Mouse (Mus musculus) MEL (cell line): ENCODE data around the gene Gm3250. TPM values are rescaled to one million over a fixed set of nuclear protein-coding genes. Genes with fewer than 3 reads are reported as not detected.
"Not testable (repeated sequence)": the region's sequence is repeated elsewhere in the genome, so short reads cannot be mapped to it uniquely, and the experiment has no call there.

Source experiments
- DNase-seq: peaks from one replicate; pipeline ENCODE4 v3.0.0; 2011; ENCODE audit warnings: low read depth, low spot score
- H3K27ac ChIP-seq: 2 replicates; pipeline ENCODE4 v1.5.1; 2012; ENCODE audit warnings: low read depth, mild to moderate bottlenecking, control low read depth, low read length, moderate library complexity; ENCODE audit not compliant: control insufficient read depth
- H3K27me3 ChIP-seq, 2 experiments: fragments of 150-350 bp in 1 of 2; sonication (generic) in 1 of 2; 2 replicates each; pipeline ENCODE4 v1.6.1; 2012; ENCODE audit warnings: low read length in 2 of 2, mild to moderate bottlenecking in 2 of 2, improper control_type of control experiment in 1 of 2, moderate library complexity in 1 of 2; ENCODE audit not compliant: insufficient read depth in 2 of 2, control insufficient read depth in 1 of 2
- H3K36me3 ChIP-seq, 2 experiments: 2 replicates each; pipeline ENCODE4 v1.6.1; 2012 to 2014; ENCODE audit warnings: low read length in 2 of 2, improper control_type of control experiment in 1 of 2, inconsistent platforms in 1 of 2, mild to moderate bottlenecking in 1 of 2; ENCODE audit not compliant: insufficient read depth in 2 of 2, control insufficient read depth in 1 of 2
- H3K4me1 ChIP-seq, 2 experiments: fragments of 150-350 bp in 1 of 2; sonication (generic) in 1 of 2; 2 replicates each; pipeline ENCODE4 v1.6.1; 2012; ENCODE audit warnings: low read length in 2 of 2, improper control_type of control experiment in 1 of 2, mild to moderate bottlenecking in 1 of 2; ENCODE audit not compliant: insufficient read depth in 2 of 2, control insufficient read depth in 1 of 2
- H3K4me3 ChIP-seq, 2 experiments: fragments of 150-350 bp in 1 of 2; sonication (generic) in 1 of 2; 2 replicates each; pipeline ENCODE4 v1.5.1; 2012; ENCODE audit warnings: low read depth in 2 of 2, low read length in 2 of 2, mild to moderate bottlenecking in 2 of 2, moderate library complexity in 2 of 2, control low read depth in 1 of 2, improper control_type of control experiment in 1 of 2; ENCODE audit not compliant: control insufficient read depth in 1 of 2, insufficient read depth in 1 of 2
- H3K79me2 ChIP-seq: 2 replicates; pipeline ENCODE4 v1.6.1; 2012; ENCODE audit warnings: mild to moderate bottlenecking, low read length, moderate library complexity; ENCODE audit not compliant: control insufficient read depth, poor library complexity, insufficient read depth
- H3K9ac ChIP-seq: 2 replicates; pipeline ENCODE4 v1.6.1; 2012; ENCODE audit warnings: low read depth, mild to moderate bottlenecking, control low read depth, low read length, moderate library complexity; ENCODE audit not compliant: control insufficient read depth, poor library complexity, severe bottlenecking
- H3K9me3 ChIP-seq: fragments of 150-350 bp; sonication (generic); replicated peaks from 2 replicates; pipeline ENCODE4 v1.6.1; 2012; ENCODE audit warnings: mild to moderate bottlenecking, low read length, improper control_type of control experiment, moderate library complexity; ENCODE audit not compliant: insufficient read depth
- BHLHE40 ChIP-seq: IDR thresholded peaks from 2 replicates; pipeline ENCODE4 v1.6.1; 2012; ENCODE audit warnings: low read depth, mild to moderate bottlenecking, inconsistent platforms, low read length, improper control_type of control experiment, borderline replicate concordance
- CHD1 ChIP-seq: IDR thresholded peaks from 2 replicates; pipeline ENCODE4 v1.6.1; 2012; ENCODE audit warnings: low read depth, mild to moderate bottlenecking, inconsistent platforms, low read length, improper control_type of control experiment
- CHD2 ChIP-seq: IDR thresholded peaks from 2 replicates; pipeline ENCODE4 v1.6.1; 2011; ENCODE audit warnings: low read length, improper control_type of control experiment
- ELF1 ChIP-seq: IDR thresholded peaks from 2 replicates; pipeline ENCODE4 v1.6.1; 2014; ENCODE audit warnings: low read depth, mild to moderate bottlenecking, inconsistent platforms, low read length, improper control_type of control experiment, moderate library complexity
- MAFK ChIP-seq: IDR thresholded peaks from 2 replicates; pipeline ENCODE4 v1.6.1; 2011; ENCODE audit warnings: low read depth, mild to moderate bottlenecking, low read length, improper control_type of control experiment, borderline replicate concordance
- SIN3A ChIP-seq: IDR thresholded peaks from 2 replicates; pipeline ENCODE4 v1.6.1; 2012; ENCODE audit warnings: low read length, improper control_type of control experiment, inconsistent platforms
- USF1 ChIP-seq: IDR thresholded peaks from 2 replicates; pipeline ENCODE4 v1.6.1; 2014; ENCODE audit warnings: low read depth, mild to moderate bottlenecking, inconsistent platforms, low read length, improper control_type of control experiment, moderate library complexity
- ZKSCAN1 ChIP-seq: IDR thresholded peaks from 2 replicates; pipeline ENCODE4 v1.6.1; 2012; ENCODE audit warnings: low read depth, mild to moderate bottlenecking, inconsistent platforms, low read length, improper control_type of control experiment, moderate library complexity
- ZMIZ1 ChIP-seq: IDR thresholded peaks from 2 replicates; pipeline ENCODE4 v1.6.1; 2012; ENCODE audit warnings: low read depth, mild to moderate bottlenecking, inconsistent platforms, low read length, improper control_type of control experiment, moderate library complexity
- polyA plus RNA-seq, 2 experiments: library from polyadenylated mRNA; stranded (reverse) in 1 of 2; unstranded in 1 of 2; fragments of >175 nt in 1 of 2; fragments of >200 nt in 1 of 2; gene quantifications; 2 replicates each; pipeline versions ENCODE4 v1.2.1 to v1.2.4; 2012; ENCODE audit warnings: low replicate concordance in 2 of 2, low read depth in 1 of 2; ENCODE audit not compliant: insufficient read length in 2 of 2, insufficient read depth in 1 of 2, missing spikeins in 1 of 2
- total RNA-seq: library from RNA; depleted of rRNA; stranded (reverse); fragments of 300-350 nt; gene quantifications from 2 replicates; pipeline ENCODE4 v1.2.3, GENCODE M21; 2012

The Gm3250 gene
- total and polyA plus RNA-seq, 3 experiments, result not detected

DNA sequence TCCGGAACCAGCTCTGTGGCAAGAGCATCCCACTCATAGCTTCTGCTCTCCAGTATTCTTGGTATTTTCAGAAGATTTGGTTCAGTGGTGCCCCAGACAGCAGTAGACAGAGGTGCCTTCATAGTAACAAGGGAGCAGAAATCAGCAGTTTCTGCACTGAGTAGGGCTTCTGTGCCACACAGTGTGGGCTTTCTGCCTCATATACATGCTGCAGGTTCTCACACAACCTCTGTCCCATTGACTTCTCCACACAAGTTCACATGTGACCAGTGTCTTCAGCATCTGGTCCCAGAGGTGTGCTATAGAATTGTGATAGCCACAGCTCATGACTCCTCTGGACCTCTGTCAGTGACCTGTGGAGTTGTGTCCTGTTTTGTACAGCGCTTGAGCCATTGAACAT, 6.3 kb upstream of the Gm3250 start:
- Histone ChIP-seq H3K27ac (no peak overlapping the region), H3K9ac (no peak overlapping the region), H3K9me3 (no peaks in the 10 kb centered on the region), H3K36me3 (no peaks in the 10 kb centered on the region), H3K27me3 (no peaks in the 10 kb centered on the region; a peak in 1 of 4 replicates), H3K4me1 (no peaks in the 10 kb centered on the region), H3K79me2 (no peaks in the 10 kb centered on the region), H3K4me3 (no peak overlapping the region)
- TF ChIP-seq BHLHE40 (no peak), ELF1 (no peak), MAFK (no peak), USF1 (no peak), ZKSCAN1 (no peak), ZMIZ1 (no peak), CHD1 (no peak), SIN3A (no peak), CHD2 (no peak)
- DNase-seq, result no peak

- not testable (repeated sequence) for H3K27me3 ChIP-seq, H3K79me2 ChIP-seq, H3K4me1 ChIP-seq, H3K36me3 ChIP-seq, H3K9ac ChIP-seq, DNase-seq, H3K27ac ChIP-seq, H3K9me3 ChIP-seq, H3K4me3 ChIP-seq
These were observed 5.5 kb upstream of the Gm3250 start, which contains the start of gene Gm7137 for GRCm38 (mm10) chr10:77787876-77788275. Gene Gm7137 (minus strand): TSS chr10:77788200.

- not testable (repeated sequence) for H3K9ac ChIP-seq, H3K36me3 ChIP-seq
These were observed 1.1 kb upstream of the Gm3250 start for GRCm38 (mm10) chr10:77783396-77783795.

DNA sequence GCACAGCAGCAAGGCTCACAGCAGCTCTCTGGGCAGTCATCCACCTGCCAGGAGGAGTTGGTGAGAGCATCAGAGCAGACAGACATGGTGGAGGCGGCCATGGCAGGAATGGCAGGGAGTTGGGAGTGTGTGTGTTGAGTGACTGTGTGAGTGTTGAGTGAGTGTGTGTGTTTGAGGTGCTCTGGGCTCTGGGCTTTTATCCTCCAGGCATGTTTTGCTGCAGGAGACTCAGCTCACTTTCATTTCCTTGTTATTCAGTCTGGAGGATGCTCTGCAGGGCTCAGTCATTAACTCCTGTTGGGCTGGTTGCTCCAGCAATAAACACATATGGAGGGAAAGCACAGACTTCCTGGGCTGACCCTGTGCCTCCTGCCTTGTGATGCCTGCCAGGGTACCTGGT, 5.5 kb downstream of the Gm3250 start, which contains the start of gene Gm7138:
Gene Gm7138, minus strand, starts transcription at position 101 of the 400 bp plus-strand sequence.
- not testable (repeated sequence) for H3K4me1 ChIP-seq, H3K36me3 ChIP-seq, H3K4me3 ChIP-seq, H3K9ac ChIP-seq, H3K27me3 ChIP-seq, DNase-seq, H3K79me2 ChIP-seq, H3K27ac ChIP-seq, H3K9me3 ChIP-seq

More at GRCm38 (mm10) chr10:77783396-77783795, 1.1 kb upstream of the Gm3250 start:
- DNase-seq, H3K9me3 ChIP-seq, H3K4me3 ChIP-seq, H3K27me3 ChIP-seq, H3K79me2 ChIP-seq, H3K27ac ChIP-seq, H3K4me1 ChIP-seq: not testable (repeated sequence)

DNA sequence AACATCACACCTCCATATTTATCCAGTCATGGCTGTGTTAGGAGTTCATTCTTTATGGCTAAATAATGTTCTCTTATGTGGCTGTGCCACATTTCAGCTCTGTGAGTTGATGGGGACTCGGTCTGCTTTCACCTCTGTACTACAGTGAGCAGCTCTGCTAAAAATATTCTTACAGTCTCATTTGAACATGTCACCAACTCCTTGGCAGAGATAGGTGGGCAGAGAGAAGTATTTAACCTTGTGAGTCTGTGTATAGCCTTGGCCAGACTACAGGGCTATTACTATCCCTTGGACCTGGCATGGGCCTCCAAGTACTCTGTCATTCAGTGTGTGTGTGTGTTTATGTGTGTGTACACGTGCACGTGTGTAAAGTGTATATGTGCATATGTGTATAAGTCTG, 10.2 kb downstream of the Gm3250 start:
- DNase-seq, H3K4me1 ChIP-seq, H3K27ac ChIP-seq, H3K9ac ChIP-seq, H3K79me2 ChIP-seq, H3K36me3 ChIP-seq, H3K4me3 ChIP-seq, H3K9me3 ChIP-seq, H3K27me3 ChIP-seq: not testable (repeated sequence)

- DNase-seq, H3K9ac ChIP-seq, H3K9me3 ChIP-seq, H3K27me3 ChIP-seq, H3K79me2 ChIP-seq, H3K27ac ChIP-seq, H3K4me3 ChIP-seq, H3K4me1 ChIP-seq, H3K36me3 ChIP-seq: not testable (repeated sequence)
These were observed 11.1 kb downstream of the Gm3250 start, which contains the start of gene Gm3238 for GRCm38 (mm10) chr10:77771225-77771624. Gene Gm3238 (minus strand): TSS chr10:77771325.
